Mouse (Mus musculus): Measurements from ENCODE around the gene Nipal1.

The Nipal1 gene

GRCm38 (mm10) chr5:72647418-72647907 is at the start of gene Nipal1:
Gene Nipal1, plus strand, starts transcription at chr5:72647795.
- DNase-seq, result peak; percentile 88

- DNase-seq, result peak; percentile 55
Measured at GRCm38 (mm10) chr5:72601006-72601405, 46.6 kb upstream of the Nipal1 start.

GRCm38 (mm10) chr5:72603138-72603537 is 44.5 kb upstream of the Nipal1 start:
- DNase-seq, result no peak

DNA sequence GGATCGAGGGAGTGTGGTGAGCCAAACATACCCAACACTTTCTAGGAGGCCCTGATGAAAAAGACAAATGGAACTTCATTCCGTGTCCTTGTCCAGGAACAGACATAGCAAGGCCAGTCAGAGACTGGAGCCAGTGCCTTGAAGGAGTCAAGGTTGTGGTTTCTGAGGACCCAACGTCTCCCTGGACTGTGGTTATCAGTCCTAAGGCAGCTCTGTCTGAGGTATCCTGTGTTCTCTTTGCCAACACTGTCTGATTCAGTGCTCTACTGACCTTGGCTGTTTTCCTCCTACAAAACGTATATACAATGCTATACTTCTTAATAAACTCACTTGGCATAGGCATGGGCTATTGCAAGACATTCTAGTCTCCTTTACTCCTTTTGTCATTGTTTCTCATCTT is 30.2 kb upstream of the Nipal1 start:
- DNase-seq, result no peak

- peak; percentile 30 for DNase-seq
Measured at GRCm38 (mm10) chr5:72621022-72621421, 26.6 kb upstream of the Nipal1 start.

GRCm38 (mm10) chr5:72630026-72630425 is 17.6 kb upstream of the Nipal1 start:
- DNase-seq, result no peak

- peak; percentile 81 for DNase-seq
Measured at GRCm38 (mm10) chr5:72634791-72635271, 12.8 kb upstream of the Nipal1 start.

- peak; percentile 77 for DNase-seq
Measured at GRCm38 (mm10) chr5:72636122-72636521, 11.5 kb upstream of the Nipal1 start.

- peak; percentile 42 for DNase-seq
Measured at GRCm38 (mm10) chr5:72636576-72636975, 11.0 kb upstream of the Nipal1 start.

DNA sequence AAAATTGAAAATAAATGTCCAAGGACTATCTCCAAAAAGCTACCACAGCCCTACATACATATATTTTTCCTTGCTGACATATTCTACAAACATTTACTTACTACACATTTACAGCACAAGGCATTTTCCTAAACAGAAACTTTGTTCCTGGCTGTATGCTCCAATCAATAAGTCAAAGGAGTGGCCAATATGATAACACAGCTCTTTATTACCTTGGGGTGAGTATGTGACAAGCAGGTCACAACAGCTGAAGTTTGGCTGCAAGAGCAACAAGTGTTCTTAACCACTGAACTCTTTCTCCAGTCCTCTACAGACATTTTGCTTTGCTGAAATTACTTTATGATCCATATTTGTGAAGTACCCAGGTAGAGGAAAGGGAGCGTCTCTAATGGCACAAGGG is 7.5 kb upstream of the Nipal1 start:
- no peak for DNase-seq

DNA sequence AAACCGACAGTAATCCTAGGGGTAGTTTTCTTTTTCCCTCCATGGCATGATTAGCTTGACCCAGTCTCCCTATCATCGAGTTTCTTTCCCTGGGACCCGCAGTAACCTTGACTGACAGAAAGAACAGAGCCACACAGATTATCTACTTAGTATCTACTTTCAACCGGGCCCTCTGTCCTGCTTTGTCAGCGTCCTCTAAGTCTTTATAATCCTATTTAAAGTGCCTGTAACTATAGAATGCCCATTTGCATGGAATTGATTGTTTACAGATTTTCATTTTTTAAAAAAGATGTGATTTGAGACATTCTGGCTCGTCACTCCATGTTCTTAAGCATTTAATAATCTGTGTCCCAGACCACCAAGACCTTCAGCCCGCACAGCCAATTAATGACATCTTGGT is 3.9 kb upstream of the Nipal1 start:
- no peak for DNase-seq

DNA sequence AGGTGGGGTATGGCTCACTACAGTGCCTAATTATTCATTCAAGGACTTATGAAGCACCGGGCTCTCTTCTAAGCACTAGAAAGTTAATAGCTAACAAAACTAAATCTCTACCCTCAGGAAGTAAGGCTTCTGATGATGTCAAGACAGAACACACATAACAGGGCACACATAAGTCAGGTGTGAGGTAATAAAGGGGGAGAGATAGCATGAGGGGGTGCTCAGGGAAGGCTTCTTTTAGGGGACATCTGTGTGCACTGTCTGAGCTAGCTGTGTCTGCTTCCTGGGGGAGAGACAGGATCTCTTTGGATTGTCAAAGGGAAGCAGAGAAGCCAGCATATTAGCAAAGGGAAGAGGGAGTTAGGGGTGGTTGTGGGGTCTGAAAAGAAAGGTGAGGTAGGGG is 3.4 kb upstream of the Nipal1 start, which contains the start of gene Cnga1:
Gene Cnga1, minus strand, starts transcription at position 101 of the 400 bp plus-strand sequence.
- no peak for DNase-seq

DNA sequence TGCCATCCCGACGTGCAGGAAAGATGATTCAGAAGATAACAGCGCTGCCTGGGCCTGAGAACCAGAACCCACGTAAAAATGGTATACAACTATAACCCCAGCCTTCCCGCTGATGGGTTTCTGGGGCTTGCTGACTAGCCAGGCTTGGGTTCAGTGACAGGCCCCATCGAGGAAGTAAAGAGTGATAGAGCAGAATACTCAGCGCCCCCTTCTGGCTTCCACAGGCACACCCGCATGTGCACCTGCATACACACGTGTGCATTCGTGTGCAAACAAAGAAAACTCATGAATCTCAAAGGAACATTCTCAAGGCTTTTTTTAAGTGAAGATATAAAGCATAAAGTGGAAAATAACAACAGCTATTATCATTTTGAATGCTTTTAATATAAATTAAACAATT is 1.5 kb upstream of the Nipal1 start:
- DNase-seq, result peak; percentile 80

- DNase-seq, result no peak
Measured at GRCm38 (mm10) chr5:72646996-72647395, 599 bp upstream of the Nipal1 start.

DNA sequence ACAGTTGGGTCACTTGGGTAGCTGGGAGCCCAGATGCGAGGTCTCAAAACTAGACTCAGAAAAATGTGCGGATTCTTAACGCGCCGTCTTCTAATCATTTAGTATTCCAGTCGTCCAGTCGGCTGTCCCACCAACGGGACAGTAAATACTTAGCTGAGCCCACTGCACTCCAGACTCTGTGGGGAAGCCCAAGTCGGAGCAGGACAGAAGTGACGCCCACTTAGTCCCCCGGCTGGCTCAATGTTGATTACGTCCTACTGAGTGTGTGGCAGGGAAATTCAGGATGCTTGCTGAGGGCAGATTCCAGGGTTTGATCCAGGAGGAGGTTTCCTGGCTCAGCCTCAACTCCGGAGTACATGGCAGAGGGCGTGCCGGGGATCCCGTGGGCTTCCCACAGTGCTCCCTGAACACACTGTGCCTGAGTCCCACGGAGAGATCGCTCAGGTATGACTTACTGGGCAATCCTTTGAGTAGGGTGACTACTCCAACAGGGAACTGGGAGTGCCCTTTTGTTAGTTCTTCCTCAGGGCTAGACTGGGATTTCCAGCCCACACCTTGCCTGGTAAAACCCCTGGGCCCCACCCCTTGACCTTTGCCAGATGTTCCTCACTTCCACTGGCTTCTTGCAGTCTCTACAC is 482 bp downstream of the Nipal1 start:
- DNase-seq, result no peak

- no peak for DNase-seq
Measured at GRCm38 (mm10) chr5:72648987-72649735, 1.6 kb downstream of the Nipal1 start.

DNA sequence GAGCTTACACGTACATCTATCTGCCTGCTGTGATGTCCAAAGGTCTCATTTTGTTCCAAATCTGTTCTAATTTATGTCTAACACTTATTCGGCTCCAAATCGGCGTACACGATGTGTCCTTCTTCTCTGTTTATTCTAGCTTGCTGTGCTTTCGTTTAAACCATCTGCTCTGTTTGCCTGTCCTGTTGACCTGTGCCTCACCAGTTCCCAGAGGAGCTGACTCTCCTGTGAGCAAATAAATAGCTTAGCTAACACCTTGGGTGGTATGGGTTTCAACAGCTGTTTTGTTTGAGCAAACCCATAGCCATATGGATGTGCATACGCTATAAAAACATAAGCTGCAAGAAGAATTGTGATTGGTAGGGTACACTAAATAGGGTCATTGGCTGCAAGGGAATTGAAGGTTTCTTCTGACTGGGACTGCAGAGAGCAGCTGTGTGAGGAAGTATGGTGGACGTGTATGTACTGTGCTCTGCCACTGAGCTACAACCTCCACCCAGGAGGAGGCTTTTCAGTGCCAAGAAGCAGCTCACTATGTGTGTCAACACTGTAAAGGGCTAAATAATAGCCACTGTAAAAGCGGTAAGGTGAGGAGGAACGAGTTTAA is 5.6 kb downstream of the Nipal1 start:
- DNase-seq, result no peak

DNA sequence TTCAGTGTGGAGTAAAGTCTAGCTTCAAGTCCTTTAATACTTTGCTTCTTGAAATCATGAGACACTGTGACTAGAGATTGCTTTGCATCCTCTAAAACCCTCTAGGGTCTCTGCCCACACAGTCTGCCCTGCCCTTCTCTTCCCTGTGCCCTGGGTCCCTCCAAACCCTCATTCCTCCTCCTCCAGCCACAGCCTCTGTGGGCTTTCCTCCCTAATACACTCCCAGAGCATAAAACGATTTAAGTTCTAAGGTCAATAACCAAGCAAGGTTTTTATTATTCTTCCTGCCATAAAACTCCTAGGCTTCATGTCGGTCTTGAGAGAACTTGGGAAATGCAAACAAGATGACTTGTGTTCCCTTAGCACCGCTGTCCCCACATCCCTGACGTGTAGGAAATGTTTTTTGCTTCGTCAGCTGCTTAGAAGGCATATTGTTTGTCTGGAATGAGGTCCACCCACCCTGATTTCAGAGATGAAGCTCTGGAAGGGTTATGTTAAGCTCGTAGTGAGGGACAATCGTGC is 8.7 kb downstream of the Nipal1 start:
- DNase-seq, result no peak

- DNase-seq, result no peak
Measured at GRCm38 (mm10) chr5:72658375-72658774, 10.8 kb downstream of the Nipal1 start.

- no peak for DNase-seq
Measured at GRCm38 (mm10) chr5:72661051-72661781, 13.6 kb downstream of the Nipal1 start.

GRCm38 (mm10) chr5:72664126-72664525 is 16.5 kb downstream of the Nipal1 start:
- no peak for DNase-seq

- no peak for DNase-seq
Measured at GRCm38 (mm10) chr5:72664854-72665253, 17.3 kb downstream of the Nipal1 start.

- peak; percentile 70 for DNase-seq
Measured at GRCm38 (mm10) chr5:72665281-72665680, 17.7 kb downstream of the Nipal1 start.

All from thymus, postnatal 25 days (tissue).